Comparison of ENCODE assay signal across 8 mouse cellular contexts in genomic region chr19:4397798-4398629, GRCm38 (mm10). TPM values are rescaled to one million over a fixed set of nuclear protein-coding genes. Genes with fewer than 3 reads are reported as not detected.
DNase-seq lines count a peak whose midpoint lies in the region; ATAC-seq lines count a peak whose summit lies in the region.

Gene Kdm2a (minus strand): TSS chr19:4398285.

- peak within 1 kb of the TSS; percentile 22 for H3K27ac ChIP-seq in intestine, embryonic 14.5 days (ENCODE audit: low read depth)

- H3K27me3 ChIP-seq in intestine, embryonic 14.5 days (replicated peaks; ENCODE audit: control insufficient read depth, insufficient read depth, low read length) = no peaks in the 10 kb centered on the region

- intact Hi-C loops in gastrocnemius, postnatal 36 days (cut with DNase I) = no loop called here
- intact Hi-C loops in left cerebral cortex, postnatal 25 days (cut with DNase I) = loop anchor here (2.0 to 5.0 kb wide), 3 partner anchors 63 to 594 kb away; partner anchors contain the start of genes Npas4 and Syt12

- peaks cover 8% of the 10 kb centered on the region; the same call in 1 of the 2 replicates for H3K36me3 ChIP-seq in intestine, embryonic 14.5 days (ENCODE audit: control insufficient read depth, insufficient read depth, low read length)

- H3K4me1 ChIP-seq in intestine, embryonic 14.5 days (replicated peaks; ENCODE audit: control insufficient read depth, insufficient read depth, low read length) = peaks cover 6% of the 10 kb centered on the region

- ATAC-seq in intestine, embryonic 14.5 days (replicated peaks; ENCODE audit: low FRiP score, low TSS enrichment, low read depth) = peak; percentile 71
- ATAC-seq in megakaryocyte-erythroid progenitor cell, adult 5-6 weeks (replicated peaks; ENCODE audit: low FRiP score, low TSS enrichment, poor library complexity, severe bottlenecking) = 0 out of 2 replicates have a peak, but pooled peaks have one; percentile 12

- H3K9me3 ChIP-seq in intestine, embryonic 14.5 days (ENCODE audit: control insufficient read depth, low read length) = no peaks in the 10 kb centered on the region

- WGBS in intestine, embryonic 14.5 days = 2% methylated on average over 81 of the region's 82 CpGs

- peak within 1 kb of the TSS; percentile 78 for H3K9ac ChIP-seq in intestine, embryonic 14.5 days (ENCODE audit: low read length)

- peak within 1 kb of the TSS; percentile 78 for H3K4me3 ChIP-seq in intestine, embryonic 14.5 days (ENCODE audit: low read depth, low read length)

- DNase-seq in adrenal gland, adult (ENCODE audit: inconsistent age in 2 of 2, low spot score in 1 of 2) = peak; percentile 76 to 91
- DNase-seq in embryo, embryonic 11.5 days (ENCODE audit: low read depth, low spot score) = peak; percentile 34
- DNase-seq in gastrocnemius, postnatal 36 days = peak in 1 of 2 experiments; percentile 67
- DNase-seq in intestine, embryonic 14.5 days (ENCODE audit: low spot score) = peak; percentile 88
- DNase-seq in left cerebral cortex, postnatal 25 days (ENCODE audit: low spot score in 2 of 2) = peak; percentile 42 to 53
- DNase-seq in right cerebral cortex, postnatal 4 days = peak; percentile 53
- DNase-seq in yolk sac, embryonic 10.5 days (ENCODE audit: low spot score) = peak; percentile 32

- H3K4me2 ChIP-seq in intestine, embryonic 14.5 days (ENCODE audit: low read length) = peak within 1 kb of the TSS; percentile 89

RNA-seq across cellular contexts. Expression of gene Kdm2a, which starts in this region (rescaled TPM):
- total RNA-seq in gastrocnemius, postnatal 36 days (2021) = 10 to 100 TPM; 26.5 to 32.2 TPM
- 51.7 and 56.7 TPM in 2 replicates for polyA plus RNA-seq in intestine, embryonic 14.5 days (2014; fragmentation: Nextera tagmentation; extraction: Ambion mirVana)
- total RNA-seq in left cerebral cortex, postnatal 25 days (2021) = 10 to 100 TPM; 71.5 to 75.1 TPM
- total RNA-seq in megakaryocyte-erythroid progenitor cell, adult 5-6 weeks (2014; fragmentation: Nextera tagmentation) = 74.8 and 89.7 TPM in 2 replicates
- 49.0 and 79.7 TPM in 2 replicates for total RNA-seq in megakaryocyte-erythroid progenitor cell, adult 5-6 weeks (2017)
